Mouse (Mus musculus): ENCODE results near the gene Nr1d1.

Nr1d1 gene

DNA sequence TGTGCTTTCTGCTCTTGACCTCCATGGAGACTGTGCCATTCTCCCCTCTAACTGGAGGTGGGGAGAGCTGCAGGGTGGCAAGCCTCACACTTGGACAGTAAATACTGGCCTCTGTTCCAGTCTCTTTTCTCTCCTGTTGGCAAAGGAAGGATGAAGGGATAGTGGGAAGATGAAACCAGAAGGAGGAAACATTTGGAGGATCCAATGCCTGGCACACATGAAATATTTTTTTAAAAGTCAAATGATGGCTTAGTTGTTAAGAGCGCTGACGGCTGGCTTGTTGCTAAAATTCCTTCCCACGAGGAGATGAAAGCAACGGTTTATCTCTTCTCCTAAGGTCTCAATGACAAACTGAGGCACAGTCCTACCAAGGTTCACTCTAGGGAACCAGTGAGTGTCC is 40.0 kb downstream of the Nr1d1 start:
- no peak for DNase-seq

GRCm38 (mm10) chr11:98734020-98734419 is 41.1 kb downstream of the Nr1d1 start:
- DNase-seq, result no peak

- DNase-seq, result no peak
These were observed 44.0 kb downstream of the Nr1d1 start for GRCm38 (mm10) chr11:98731134-98731533.

GRCm38 (mm10) chr11:98730727-98731126 is 44.4 kb downstream of the Nr1d1 start:
- no peak for DNase-seq

DNA sequence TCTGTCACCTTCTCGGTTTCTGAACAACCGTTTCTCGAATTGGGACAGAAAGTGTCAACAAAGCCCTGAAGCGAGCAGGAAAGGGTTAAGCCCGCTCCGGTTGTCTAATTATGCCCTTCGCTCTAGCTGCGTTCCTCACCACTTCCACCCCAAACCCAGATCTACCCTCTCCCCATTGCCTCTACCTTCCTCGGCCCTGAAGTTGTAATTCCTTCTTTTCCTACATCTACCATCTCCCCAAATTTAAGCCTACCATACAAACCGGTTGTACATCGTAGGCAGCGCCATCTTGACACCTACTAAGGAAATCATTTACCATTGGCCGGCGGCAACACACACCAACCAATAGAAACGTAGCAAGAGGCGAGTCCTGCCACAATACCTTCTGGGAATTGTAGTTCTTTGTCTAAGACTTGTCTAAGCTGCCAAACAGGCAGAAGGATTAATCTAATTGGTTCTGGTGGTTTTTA is 46.0 kb downstream of the Nr1d1 start, which contains the start of gene Med24:
Med24 (minus strand) TSS at position 317 of the 470 bp plus-strand sequence.
- peak; percentile 93 for DNase-seq

- DNase-seq, result no peak
These were observed 49.1 kb downstream of the Nr1d1 start for GRCm38 (mm10) chr11:98725926-98726506.

DNA sequence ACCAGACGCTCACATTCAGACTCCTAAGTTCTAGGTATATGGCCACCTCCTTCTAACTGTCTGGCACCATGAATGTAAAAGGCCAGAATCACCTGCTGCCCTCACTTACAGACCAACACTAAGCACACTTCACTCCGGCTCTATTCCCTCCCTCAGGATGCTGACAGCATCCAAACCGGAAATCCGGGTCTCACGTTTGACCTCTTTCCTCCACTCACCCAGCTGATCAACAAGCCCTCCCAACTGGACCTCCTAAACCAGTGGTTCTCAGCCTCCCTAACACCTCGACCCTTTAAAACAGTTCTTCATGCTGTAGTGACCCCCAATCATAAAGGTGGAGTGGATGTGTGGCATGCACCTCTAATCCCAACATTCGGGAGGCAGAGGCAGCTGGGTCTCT is 52.0 kb downstream of the Nr1d1 start:
- DNase-seq, result no peak

GRCm38 (mm10) chr11:98721458-98722226 is 53.5 kb downstream of the Nr1d1 start:
- DNase-seq, result peak; percentile 81

GRCm38 (mm10) chr11:98720756-98721155 is 54.4 kb downstream of the Nr1d1 start:
- DNase-seq, result no peak
